Mouse (Mus musculus) limb, embryonic 11.5 days (tissue): ENCODE data around the gene Scn4b. TPM values are rescaled to one million over a fixed set of nuclear protein-coding genes. Genes with fewer than 3 reads are reported as not detected.
A peak's percentile ranks its signal among the peaks of the same experiment; 100 is the strongest.

ENCODE experiments used
- ATAC-seq: fragments of 200-750 bp; cut with Nextera tagmentation; 2 replicates; pipeline ENCODE4 v1.8.0; 2017; ENCODE audit warnings: low read depth; ENCODE audit not compliant: insufficient number of reproducible peaks, low FRiP score, low TSS enrichment
- DNase-seq: peaks from one replicate; pipeline ENCODE4 v3.0.0-alpha.2; 2015; ENCODE audit warnings: low spot score
- H3K27ac ChIP-seq: fragments of 300-500 bp; sonication (generic); replicated peaks from 2 replicates; pipeline ENCODE4 v1.5.1; 2014; ENCODE audit warnings: low read depth, mild to moderate bottlenecking, low read length
- H3K27me3 ChIP-seq: fragments of 300-500 bp; sonication (generic); 2 replicates; pipeline ENCODE4 v1.6.1; 2014; ENCODE audit warnings: mild to moderate bottlenecking, low read length, mixed read lengths; ENCODE audit not compliant: control insufficient read depth, insufficient read depth
- H3K36me3 ChIP-seq: fragments of 300-500 bp; sonication (generic); 2 replicates; pipeline ENCODE4 v1.6.1; 2014; ENCODE audit warnings: mild to moderate bottlenecking, low read length, moderate library complexity, mixed read lengths; ENCODE audit not compliant: control insufficient read depth, insufficient read depth
- H3K4me1 ChIP-seq: fragments of 300-500 bp; sonication (generic); 2 replicates; pipeline ENCODE4 v1.6.1; 2014; ENCODE audit warnings: low read length, mixed read lengths; ENCODE audit not compliant: control insufficient read depth, insufficient read depth
- H3K4me2 ChIP-seq: fragments of 300-500 bp; sonication (generic); 2 replicates; pipeline ENCODE4 v1.6.1; 2014; ENCODE audit warnings: low read depth, mild to moderate bottlenecking, moderate library complexity; ENCODE audit not compliant: severe bottlenecking
- H3K4me3 ChIP-seq: fragments of 300-500 bp; sonication (generic); 2 replicates; pipeline ENCODE4 v1.5.1; 2014; ENCODE audit warnings: low read depth, low read length
- H3K9ac ChIP-seq: fragments of 300-500 bp; sonication (generic); 2 replicates; pipeline ENCODE4 v1.6.1; 2014; ENCODE audit warnings: mild to moderate bottlenecking, low read length
- H3K9me3 ChIP-seq: fragments of 300-500 bp; sonication (generic); 2 replicates; pipeline ENCODE4 v1.6.1; 2016; ENCODE audit warnings: low read length; ENCODE audit not compliant: control insufficient read depth
- WGBS: fragments of 180-500 bp; shearing (Covaris S2); extraction: QIAGEN DNeasy Blood & Tissue Kit; methylation state at CpG from one replicate; pipeline ENCODE4 v1.1.7; 2014; 5-methylcytosine and 5-hydroxymethylcytosine counted together
- polyA plus RNA-seq: library from polyadenylated mRNA; unstranded; fragments of >200 nt; fragmentation: Nextera tagmentation; extraction: Ambion mirVana; gene quantifications from 2 replicates; pipeline ENCODE4 v1.2.1, GENCODE M21; 2014

Scn4b gene
- polyA plus RNA-seq, 1 experiment from 2014 or later, result 0.35 TPM

DNA sequence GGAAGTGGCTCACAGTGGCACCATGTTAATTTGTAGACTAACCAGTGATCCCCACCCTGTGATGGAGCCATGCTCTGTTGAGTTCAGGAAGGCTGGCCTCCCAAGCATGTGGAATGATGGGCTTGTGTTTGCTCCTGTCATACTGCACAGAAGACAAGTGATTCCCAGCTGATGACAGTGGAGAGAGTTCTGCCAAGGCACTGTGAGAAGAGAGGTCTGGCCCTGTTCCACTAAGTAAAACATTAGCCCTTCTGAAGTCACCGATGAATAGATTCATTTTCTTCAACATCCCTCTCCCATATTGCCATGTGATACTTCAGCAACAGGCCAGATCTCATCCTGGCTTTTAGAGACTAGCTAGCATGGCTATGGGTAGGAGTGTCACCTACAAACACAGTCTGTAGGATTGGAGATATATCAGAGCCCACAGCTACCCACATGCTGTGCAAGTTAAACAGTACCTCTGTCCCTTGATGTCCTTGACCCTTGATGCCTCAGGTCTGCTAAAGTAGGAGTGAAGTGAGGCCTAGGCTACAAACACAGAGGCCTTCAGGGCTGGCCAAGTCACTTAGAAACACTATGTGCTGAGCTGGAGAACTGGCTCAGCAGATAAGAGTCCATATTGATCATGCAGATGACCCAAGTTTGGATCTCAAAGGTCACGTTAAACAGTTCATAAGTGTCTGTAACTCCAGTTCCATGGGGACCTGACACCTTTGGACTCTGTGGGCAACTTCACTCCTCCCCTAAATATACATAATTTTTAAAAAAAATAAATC, 32.4 kb upstream of the Scn4b start:
- no peaks in the 10 kb centered on the region for H3K36me3 ChIP-seq
- no peak overlapping the region for H3K9ac ChIP-seq
- ATAC-seq (no peak), DNase-seq (no peak)
- no peak overlapping the region for H3K27ac ChIP-seq
- 95% methylated on average over 2 of the region's 2 CpGs for WGBS
- H3K9me3 ChIP-seq, result no peaks in the 10 kb centered on the region
- no peak overlapping the region for H3K4me3 ChIP-seq
- H3K27me3 ChIP-seq, result no peaks in the 10 kb centered on the region
- H3K4me1 ChIP-seq, result peaks cover 9% of the 10 kb centered on the region
- no peak overlapping the region for H3K4me2 ChIP-seq

DNA sequence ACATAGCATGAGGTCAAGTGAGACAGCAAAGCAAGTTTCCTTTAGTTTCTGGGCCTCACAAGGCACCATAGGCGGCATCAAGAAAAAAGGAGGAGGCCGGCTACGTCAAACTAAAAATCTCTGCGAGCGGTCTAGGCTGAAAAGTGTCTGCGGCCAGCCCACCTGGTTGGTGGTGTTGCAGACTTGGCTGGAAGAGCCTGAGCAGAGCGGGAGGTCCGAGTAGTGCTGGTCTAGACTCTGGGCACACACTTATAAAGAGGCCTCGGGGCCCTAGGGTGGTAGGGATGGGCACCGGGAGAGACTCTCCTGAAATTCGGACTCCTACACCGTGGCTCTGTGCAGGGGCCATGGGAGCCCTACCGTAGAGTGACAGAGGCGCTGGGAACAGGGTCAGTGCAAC, 22.5 kb upstream of the Scn4b start:
- Histone ChIP-seq H3K36me3 (no peaks in the 10 kb centered on the region), H3K27me3 (no peaks in the 10 kb centered on the region), H3K9me3 (no peaks in the 10 kb centered on the region), H3K4me1 (peaks cover 6% of the 10 kb centered on the region), H3K4me3 (peak overlapping the region; percentile 28), H3K4me2 (peak overlapping the region; percentile 49), H3K27ac (peak overlapping the region; percentile 22; the same call in 1 of the 2 replicates), H3K9ac (0 out of 2 replicates have a peak overlapping the region, but pooled peaks have one; percentile 45)
- peak; percentile 85 for DNase-seq
- peak; percentile 73 for ATAC-seq
- WGBS, result under 1% methylated on average over 14 of the region's 14 CpGs

DNA sequence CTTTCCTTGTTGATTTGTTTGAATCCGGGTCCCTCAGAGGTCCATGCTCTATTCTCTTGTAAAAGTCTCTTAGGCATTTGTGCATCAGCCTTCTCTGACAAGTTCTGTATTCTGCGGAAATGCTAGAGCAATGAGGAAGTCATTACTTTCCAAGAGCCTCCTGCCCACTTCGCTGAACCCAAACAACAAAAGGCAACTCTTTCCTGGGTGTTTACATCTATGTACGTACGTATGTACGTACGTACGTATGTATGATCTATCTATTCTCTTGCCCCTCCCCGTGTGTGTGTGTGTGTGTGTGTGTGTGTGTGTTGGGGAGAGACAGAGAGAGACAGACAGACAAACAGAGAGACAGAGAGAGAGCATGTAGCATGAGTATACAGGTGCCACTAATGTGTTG, 21.4 kb upstream of the Scn4b start:
- H3K9ac ChIP-seq, result no peak overlapping the region

DNA sequence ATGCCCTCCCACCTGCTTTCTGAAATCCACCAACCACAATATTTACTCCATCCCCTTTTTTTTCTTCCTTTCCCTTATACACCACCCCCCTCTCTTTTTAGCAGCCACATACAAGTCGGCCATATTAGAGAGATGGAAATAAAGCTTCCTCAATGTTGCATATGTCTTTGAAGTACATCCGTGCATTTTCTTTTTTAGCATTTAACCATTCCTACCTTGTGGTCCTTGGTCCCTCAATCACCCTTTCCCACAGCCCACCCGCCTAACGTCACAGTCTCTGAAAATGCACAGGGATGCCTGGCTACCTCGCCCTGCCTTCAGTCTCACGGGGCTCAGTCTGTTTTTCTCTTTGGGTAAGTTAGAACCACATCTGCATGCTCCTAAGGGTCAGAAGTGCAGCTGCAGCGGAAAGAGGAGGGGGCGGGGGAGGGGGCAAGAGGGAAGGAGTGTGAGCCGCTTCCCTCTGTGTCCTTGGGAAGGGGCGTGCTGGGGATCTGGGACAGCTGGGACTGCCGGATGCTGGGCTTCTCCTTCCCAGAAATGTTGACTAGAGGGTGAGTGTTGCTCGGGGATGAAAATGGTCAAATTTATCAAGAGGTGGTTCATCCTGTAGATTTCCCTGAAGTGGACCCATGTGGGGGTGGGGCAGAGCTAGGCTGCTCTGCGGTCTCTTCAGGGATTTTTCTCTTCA, 20.3 kb upstream of the Scn4b start, which contains the start of gene Scn2b:
Gene Scn2b (plus strand): TSS at position 42 of the 691 bp plus-strand sequence.
- Histone ChIP-seq H3K4me1 (peaks cover 19% of the 10 kb centered on the region), H3K4me2 (peak within 1 kb of the TSS; percentile 76), H3K4me3 (peak within 1 kb of the TSS; percentile 44), H3K27ac (peak within 1 kb of the TSS; percentile 70), H3K36me3 (no peaks in the 10 kb centered on the region), H3K27me3 (no peaks in the 10 kb centered on the region), H3K9me3 (no peaks in the 10 kb centered on the region), H3K9ac (peak within 1 kb of the TSS; percentile 79)
- DNase-seq (peak; percentile 55), ATAC-seq (peak; percentile 59; the same call in 1 of the 2 replicates)
- WGBS, result under 1% methylated on average over 13 of the region's 13 CpGs

More for the DNA sequence above, 21.4 kb upstream of the Scn4b start:
- Histone ChIP-seq H3K36me3 (no peaks in the 10 kb centered on the region), H3K4me2 (no peak overlapping the region), H3K4me1 (peaks cover 12% of the 10 kb centered on the region), H3K4me3 (no peak overlapping the region), H3K27ac (no peak overlapping the region), H3K9me3 (no peaks in the 10 kb centered on the region), H3K27me3 (no peaks in the 10 kb centered on the region)
- WGBS, result 64% methylated on average over 9 of the region's 9 CpGs
- DNase-seq (no peak), ATAC-seq (no peak)

DNA sequence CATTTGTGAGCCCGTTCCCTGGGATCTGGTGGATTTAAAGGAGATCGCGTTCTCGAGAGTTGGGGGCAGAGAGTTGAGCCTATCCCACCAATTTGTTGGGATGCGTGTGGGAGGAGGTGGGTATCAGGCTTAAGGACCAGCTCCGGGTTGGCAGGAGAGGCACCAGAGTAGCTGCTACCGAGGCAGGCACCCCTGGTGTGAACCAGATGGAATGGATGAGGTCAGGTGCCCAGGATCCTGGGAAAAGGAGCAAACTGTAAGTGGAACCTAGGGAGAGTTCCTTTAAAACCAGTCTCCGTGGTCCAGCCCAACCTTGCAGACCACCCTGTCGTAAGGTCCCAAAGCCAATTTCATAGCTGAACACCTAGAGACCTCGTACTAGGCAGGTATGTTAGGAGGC, 19.6 kb upstream of the Scn4b start:
- Histone ChIP-seq H3K4me1 (peaks cover 19% of the 10 kb centered on the region), H3K9me3 (no peaks in the 10 kb centered on the region), H3K9ac (peak overlapping the region; percentile 57), H3K4me3 (peak overlapping the region; percentile 44), H3K27ac (peak overlapping the region; percentile 52), H3K36me3 (no peaks in the 10 kb centered on the region), H3K27me3 (no peaks in the 10 kb centered on the region), H3K4me2 (peak overlapping the region; percentile 76)
- DNase-seq (no peak), ATAC-seq (no peak)
- WGBS, result 17% methylated on average over 10 of the region's 10 CpGs

DNA sequence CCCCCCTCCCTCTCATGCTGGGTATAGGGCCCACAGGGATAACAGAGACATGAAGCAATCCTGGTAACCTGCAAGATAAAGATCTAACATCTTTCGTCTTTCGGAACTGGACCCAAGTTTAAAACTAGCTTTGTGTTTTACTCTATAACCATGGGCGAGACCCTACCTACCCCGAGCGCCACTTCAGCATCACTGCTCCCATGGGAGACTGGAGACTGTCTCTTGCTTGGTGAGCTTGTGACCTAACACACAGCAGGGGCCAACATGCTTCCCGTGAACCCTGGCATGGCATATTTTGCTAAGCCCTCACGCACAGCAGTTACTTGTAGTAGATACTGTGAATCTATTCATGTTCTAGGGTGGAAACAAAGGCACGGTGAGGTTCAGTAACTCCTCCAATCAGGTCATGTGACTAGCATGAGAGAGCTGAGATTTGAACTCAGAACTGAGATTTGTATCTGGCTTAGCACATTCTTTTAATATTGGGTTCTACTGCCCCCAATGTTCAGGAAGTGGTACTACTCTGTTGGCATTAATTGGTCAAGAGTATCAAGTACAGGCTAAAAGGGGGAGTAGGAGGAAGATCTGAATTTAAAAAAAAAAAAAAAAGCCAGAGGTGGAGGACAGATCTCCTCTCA, 18.8 kb upstream of the Scn4b start:
- Histone ChIP-seq H3K4me3 (no peak overlapping the region), H3K4me2 (peak overlapping the region; percentile 76; the same call in 1 of the 2 replicates), H3K9ac (no peak overlapping the region), H3K36me3 (no peaks in the 10 kb centered on the region), H3K27me3 (no peaks in the 10 kb centered on the region), H3K4me1 (peaks cover 19% of the 10 kb centered on the region), H3K27ac (no peak overlapping the region), H3K9me3 (no peaks in the 10 kb centered on the region)
- WGBS, result 92% methylated on average over 8 of the region's 8 CpGs
- ATAC-seq (no peak), DNase-seq (no peak)

DNA sequence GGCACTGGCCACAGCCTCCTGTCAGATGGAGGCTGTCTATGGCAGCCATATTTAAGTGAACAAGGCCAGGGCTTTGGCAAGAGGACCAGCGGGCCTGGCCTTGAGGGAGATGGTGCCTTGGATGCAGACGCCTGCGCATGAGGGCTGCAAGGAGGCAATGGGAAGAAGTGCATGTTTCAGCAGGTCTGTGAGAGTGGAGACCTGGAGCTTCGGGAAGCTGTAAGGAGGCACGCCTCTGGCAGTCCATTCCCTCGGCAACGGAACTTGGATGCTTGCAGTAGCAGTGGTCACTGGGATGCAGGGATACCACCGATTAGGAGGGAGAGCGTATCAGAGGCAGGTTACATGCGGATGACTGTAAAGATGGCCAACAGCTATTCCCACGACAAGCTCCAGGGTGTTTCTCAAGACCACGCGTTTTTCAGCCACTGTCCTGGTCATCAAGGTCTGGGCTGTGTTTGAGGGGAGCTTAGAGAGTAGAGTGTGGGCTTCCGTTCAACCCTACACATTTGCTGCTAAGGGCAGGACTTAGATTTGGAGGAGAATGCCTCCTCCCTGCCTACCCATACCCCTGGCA, 18.2 kb upstream of the Scn4b start:
- Histone ChIP-seq H3K36me3 (no peaks in the 10 kb centered on the region), H3K4me3 (no peak overlapping the region), H3K27me3 (no peaks in the 10 kb centered on the region), H3K27ac (no peak overlapping the region), H3K4me2 (no peak overlapping the region), H3K4me1 (peaks cover 19% of the 10 kb centered on the region), H3K9me3 (no peaks in the 10 kb centered on the region), H3K9ac (no peak overlapping the region)
- 87% methylated on average over 14 of the region's 14 CpGs for WGBS
- DNase-seq (no peak), ATAC-seq (no peak)

DNA sequence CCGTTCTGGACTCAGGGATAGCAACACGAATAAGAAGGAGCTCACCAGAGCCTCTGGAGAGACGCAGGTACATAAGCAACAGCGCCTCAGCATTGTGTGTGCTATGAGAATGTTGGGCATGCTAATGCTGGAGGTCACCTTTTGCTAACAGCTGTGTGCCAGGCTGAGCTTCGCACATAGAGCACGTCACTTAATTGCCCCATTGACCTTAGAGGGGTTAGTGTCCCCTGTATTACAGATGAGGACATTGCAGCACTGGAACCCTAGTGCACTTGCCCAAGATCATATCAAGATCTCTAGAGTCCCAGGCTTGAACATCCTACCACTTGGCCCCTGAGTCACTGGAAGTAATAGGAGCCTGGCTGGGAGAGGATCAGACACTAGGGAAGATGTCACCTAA, 17.6 kb upstream of the Scn4b start:
- Histone ChIP-seq H3K27ac (no peak overlapping the region), H3K36me3 (peaks cover 3% of the 10 kb centered on the region; the same call in 1 of the 2 replicates), H3K4me3 (no peak overlapping the region), H3K4me2 (no peak overlapping the region), H3K4me1 (peaks cover 19% of the 10 kb centered on the region), H3K9ac (no peak overlapping the region), H3K27me3 (no peaks in the 10 kb centered on the region), H3K9me3 (no peaks in the 10 kb centered on the region)
- WGBS, result 70% methylated on average over 6 of the region's 6 CpGs
- DNase-seq (no peak), ATAC-seq (no peak)
